Mouse (Mus musculus): Measurements from ENCODE around the gene Defb43. TPM values are rescaled to one million over a fixed set of nuclear protein-coding genes. Genes with fewer than 3 reads are reported as not detected.

The Defb43 gene
- total RNA-seq, 2 experiments from 2014 or later = not detected

GRCm38 (mm10) chr14:63066630-63067310, 55.2 kb downstream of the Defb43 start:
- DNase-seq (ENCODE audit: low spot score in 2 of 2) = peak; percentile 73 to 74

Other genes starting within 250 kb of the Defb43 start
- 10 to 100 TPM; 20.0 to 33.7 TPM for gene Wdfy2, start 174.1 kb upstream of the Defb43 start, total RNA-seq (2021)
- gene Defb48, start 27.3 kb upstream of the Defb43 start, total RNA-seq (2021) = not detected
- gene Defb47, start 13.7 kb upstream of the Defb43 start, total RNA-seq (2021) = not detected
- 1 to 10 TPM in 1 of 2 experiments, under 1 TPM in 1; 0.30 to 1.1 TPM for gene Defb42, start 35.2 kb downstream of the Defb43 start, total RNA-seq (2021)
- gene Defb30, start 38.2 kb downstream of the Defb43 start, total RNA-seq (2021) = not detected

Measured in adrenal gland, adult 18-20 months (tissue).